Mouse (Mus musculus): Measurements from ENCODE around the gene Hsd17b3.
"Not testable (repeated sequence)": the region's sequence is repeated elsewhere in the genome, so short reads cannot be mapped to it uniquely, and the experiment has no call there.

The Hsd17b3 gene

GRCm38 (mm10) chr13:64081012-64081919 lies 7.8 kb downstream of the Hsd17b3 start:
- DNase-seq, result no peak

GRCm38 (mm10) chr13:64077591-64077990 lies 11.4 kb downstream of the Hsd17b3 start:
- no peak for DNase-seq

DNA sequence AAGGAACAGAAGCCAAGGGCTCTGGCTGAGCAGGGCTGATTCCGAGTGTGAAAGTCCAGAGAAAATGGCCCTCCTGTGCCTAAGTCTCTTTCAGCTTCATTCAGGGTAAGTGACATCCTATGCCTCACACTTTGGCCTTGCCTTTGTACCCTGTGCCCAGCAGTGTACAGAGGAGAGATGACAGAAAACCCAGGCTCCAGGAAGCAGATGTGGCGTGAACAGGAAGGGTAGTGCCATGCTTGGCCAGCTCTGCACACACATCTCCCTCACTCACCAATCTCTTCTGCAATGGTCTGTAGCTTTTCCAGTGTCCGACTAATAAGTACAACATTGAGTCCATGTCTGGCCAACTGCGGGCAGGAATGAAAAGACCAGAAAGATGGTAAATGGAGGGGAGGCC lies 13.0 kb downstream of the Hsd17b3 start:
- no peak for DNase-seq

GRCm38 (mm10) chr13:64066653-64067052 lies 22.4 kb downstream of the Hsd17b3 start:
- no peak for DNase-seq

- DNase-seq, result no peak
Observed at GRCm38 (mm10) chr13:64064276-64064675, 24.8 kb downstream of the Hsd17b3 start.

DNA sequence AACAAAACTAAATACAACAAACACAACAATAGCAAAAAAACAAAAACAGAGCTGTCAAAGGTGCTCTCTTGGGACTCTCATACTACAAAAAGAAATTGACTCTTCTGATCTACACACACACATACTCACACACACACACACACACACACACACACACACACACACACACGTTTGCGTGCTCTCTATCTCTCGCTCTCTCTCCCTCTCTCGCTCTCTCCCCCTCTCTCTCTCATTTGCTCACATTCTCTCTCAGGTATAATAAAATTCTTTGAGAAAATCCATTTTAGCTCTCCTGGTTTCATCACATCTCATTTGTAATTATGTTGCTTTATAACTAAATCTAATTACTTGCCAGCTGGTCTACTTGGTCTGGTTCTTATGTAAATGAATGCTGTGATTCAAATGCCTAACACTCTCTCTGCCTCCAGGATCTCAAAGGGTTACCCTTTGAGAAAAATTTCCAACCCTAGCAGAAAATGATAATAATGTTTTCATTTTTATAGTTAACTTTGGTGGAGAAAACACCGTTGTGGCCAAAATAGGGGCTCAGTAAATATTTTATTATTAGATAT lies 28.0 kb downstream of the Hsd17b3 start:
- no peak for DNase-seq

- DNase-seq, result no peak
Observed at GRCm38 (mm10) chr13:64053959-64054358, 35.1 kb downstream of the Hsd17b3 start.

DNA sequence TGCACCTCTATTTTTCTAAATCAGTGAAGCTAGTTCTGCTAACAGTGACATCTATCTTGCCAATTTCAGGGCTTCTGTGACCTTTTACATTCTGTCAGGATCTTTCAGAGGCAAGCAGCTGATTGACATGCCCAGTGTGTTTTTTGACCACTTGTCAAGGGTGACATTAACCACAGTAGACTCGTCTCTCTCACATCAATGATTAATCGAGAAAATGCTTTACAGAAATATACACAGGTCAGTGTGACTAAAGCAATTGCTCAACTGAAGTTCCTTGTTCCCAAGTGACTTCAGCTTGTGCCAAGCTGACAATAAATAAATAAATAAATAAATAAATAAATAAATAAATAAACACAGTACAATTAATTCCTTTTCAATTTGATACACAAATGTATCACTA lies 36.7 kb downstream of the Hsd17b3 start:
- not testable (repeated sequence) for DNase-seq

DNA sequence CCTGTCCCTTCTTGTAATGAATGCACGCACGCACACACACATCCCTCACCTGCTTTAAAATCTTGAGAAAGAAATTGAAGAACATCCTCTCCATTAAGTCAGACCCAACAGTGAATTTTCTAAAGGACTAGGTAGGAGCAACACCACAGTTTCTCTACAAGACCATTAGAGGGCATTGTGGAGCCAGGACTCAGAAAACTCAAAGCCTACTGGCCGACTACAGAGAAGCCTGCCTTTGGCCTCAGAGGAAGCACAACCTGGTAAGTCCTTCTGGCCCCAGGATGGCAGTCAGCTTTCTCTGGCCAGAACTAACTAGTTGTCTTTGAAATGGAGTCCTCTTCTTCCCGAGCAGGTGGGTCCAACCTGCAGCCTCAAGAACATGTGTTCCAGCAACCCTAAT lies 38.1 kb downstream of the Hsd17b3 start:
- DNase-seq, result no peak

- DNase-seq, result no peak
Observed at GRCm38 (mm10) chr13:64049535-64049934, 39.5 kb downstream of the Hsd17b3 start.

GRCm38 (mm10) chr13:64048467-64048866 lies 40.6 kb downstream of the Hsd17b3 start:
- DNase-seq, result no peak

DNA sequence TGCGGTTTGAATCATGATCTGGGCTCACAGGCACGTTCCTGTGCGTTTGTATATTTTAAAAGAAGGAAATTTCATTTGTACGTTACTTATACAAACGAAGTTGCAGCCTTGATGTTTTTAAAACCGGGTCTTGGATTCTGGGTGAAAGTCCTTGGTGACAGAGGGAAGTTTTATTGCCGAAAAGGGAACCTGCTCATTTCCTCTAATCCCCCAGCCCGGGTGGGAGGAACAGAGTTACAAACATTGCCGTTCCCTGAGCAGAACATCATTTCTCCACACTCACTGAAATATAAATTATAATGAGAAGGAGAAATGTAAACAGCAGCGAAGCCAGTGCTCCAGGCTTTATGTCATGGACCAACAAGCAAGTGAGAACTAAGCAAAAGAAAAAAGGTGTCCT lies 49.1 kb downstream of the Hsd17b3 start:
- no peak for DNase-seq

DNA sequence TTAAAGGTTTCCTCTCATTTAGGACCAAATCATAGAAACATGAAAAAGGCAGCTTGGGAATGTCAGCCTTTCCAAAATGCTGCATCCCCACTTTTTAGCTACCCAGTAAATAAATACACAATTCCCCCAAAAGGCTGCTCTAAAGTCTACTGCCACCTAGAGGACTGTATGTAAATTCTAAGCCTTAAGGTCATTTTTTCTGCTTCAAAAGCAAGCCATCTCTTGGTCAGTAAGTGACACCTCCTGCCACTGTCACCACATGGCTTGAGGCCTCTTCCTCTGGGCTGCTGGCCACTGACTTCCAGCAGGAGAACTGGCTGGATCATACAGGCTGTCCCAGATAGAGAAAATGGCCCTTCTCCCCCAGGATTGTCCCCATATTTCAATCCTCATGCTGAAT lies 50.9 kb downstream of the Hsd17b3 start:
- no peak for DNase-seq

DNA sequence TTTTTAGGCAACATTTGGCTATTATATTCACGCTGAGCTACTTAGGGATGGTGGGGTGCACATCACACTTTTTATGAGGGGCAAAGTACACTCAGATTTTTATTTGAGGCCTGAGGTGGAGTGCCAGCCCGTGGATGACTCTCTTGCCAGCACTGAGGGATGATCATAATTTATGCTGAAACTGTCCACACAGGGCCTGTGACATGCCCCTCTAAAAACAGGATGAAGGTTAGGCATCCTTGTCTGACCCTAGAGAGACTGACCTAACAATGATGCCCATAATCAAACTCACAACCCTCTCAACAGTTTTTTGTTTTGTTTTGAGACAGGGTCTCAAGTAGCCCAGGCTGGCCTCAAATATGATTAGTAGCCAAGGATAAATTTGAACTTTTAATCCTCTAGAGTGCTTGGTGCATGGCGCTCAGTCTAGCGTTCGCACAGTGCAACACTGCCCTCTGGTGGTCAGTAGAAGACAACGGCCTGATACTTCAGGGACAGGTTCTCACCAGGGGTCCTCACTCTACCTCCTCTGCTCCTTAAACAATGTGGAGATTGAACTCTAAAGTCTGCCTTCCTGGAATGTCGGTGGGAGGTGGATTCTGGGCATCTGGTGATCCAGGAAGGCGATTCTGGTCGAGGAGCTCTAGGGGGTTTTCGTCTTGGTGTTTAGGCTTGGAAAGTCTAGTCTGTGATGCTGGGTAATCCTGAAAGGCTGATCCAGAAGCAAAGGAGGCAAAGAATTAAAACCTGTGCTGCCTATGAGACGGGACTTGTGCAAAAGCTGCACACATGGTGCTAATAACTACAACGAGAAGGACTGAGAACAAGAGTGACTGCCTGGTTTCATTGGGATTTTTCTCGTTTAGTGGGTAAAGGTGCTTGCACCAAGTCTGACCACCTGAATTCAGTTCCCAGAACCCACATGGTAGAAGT lies 52.7 kb downstream of the Hsd17b3 start:
- peak; percentile 52 to 53 for DNase-seq

- no peak for DNase-seq
Observed at GRCm38 (mm10) chr13:64035036-64035435, 54.0 kb downstream of the Hsd17b3 start.

DNA sequence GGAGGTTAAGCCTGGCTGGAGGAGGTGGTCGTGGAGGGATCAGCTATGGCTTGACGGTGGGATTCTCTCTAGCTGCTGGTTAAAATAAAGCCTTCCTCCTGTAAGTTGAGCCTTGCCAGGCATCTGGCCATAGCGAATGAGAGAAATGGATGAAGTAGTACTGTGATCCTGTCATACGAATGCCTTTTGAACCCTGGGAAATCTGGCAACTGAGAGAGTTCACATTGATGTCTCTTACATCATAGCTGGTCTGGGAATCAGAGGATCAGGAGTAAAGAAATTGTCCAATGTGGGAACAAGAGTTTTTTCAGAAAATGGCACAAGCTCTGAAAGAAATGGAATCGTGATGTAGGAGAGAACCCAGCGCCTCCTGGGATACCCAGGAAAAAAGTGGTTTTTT lies 55.1 kb downstream of the Hsd17b3 start:
- DNase-seq, result no peak

- no peak for DNase-seq
Observed at GRCm38 (mm10) chr13:64033181-64033580, 55.8 kb downstream of the Hsd17b3 start.

DNA sequence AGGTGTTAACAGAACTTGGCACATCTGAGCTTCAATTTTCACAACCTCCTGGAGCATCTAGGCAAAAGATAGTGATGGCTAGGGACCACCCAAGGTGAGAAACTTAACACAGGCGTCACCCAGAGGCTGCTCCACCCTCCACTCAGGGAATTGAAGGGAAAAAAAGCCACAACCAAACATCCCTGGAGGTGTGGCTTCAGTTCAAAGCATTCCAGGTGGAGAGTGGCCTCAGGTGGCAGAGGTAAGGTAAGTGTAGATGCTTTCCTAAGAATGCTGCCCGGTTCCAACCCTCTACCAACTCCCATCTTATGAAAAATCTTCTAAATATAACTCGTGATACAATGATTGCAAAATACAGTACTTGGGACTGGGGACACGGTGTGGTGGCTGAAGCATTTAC lies 57.8 kb downstream of the Hsd17b3 start:
- no peak for DNase-seq

- DNase-seq, result no peak
Observed at GRCm38 (mm10) chr13:64030792-64031191, 58.2 kb downstream of the Hsd17b3 start.

- DNase-seq, result no peak
Observed at GRCm38 (mm10) chr13:64024803-64025202, 64.2 kb downstream of the Hsd17b3 start.

GRCm38 (mm10) chr13:64022786-64023468 lies 66.1 kb downstream of the Hsd17b3 start:
- no peak for DNase-seq

- no peak for DNase-seq
Observed at GRCm38 (mm10) chr13:64020902-64021311, 68.1 kb downstream of the Hsd17b3 start.
